Mouse (Mus musculus) kidney, postnatal 14 days (tissue): ENCODE measurements around the gene Sh3d21.

Source experiments
- DNase-seq: peaks from one replicate; pipeline ENCODE4 v3.0.0; 2022; ENCODE audit warnings: mixed read lengths

Gene Sh3d21

GRCm38 (mm10) chr4:126105131-126105783 is 58.0 kb downstream of the Sh3d21 start:
- no peak for DNase-seq

- peak; percentile 87 for DNase-seq
Measured at GRCm38 (mm10) chr4:126104261-126105075, 58.8 kb downstream of the Sh3d21 start.

- peak; percentile 98 for DNase-seq
Measured at GRCm38 (mm10) chr4:126103590-126104068, 59.7 kb downstream of the Sh3d21 start, which contains the start of gene Stk40. TSS of gene Stk40 (plus strand) at chr4:126103957.

- peak; percentile 89 for DNase-seq
Measured at GRCm38 (mm10) chr4:126103057-126103581, 60.2 kb downstream of the Sh3d21 start.

GRCm38 (mm10) chr4:126102061-126102841 is 61.0 kb downstream of the Sh3d21 start:
- DNase-seq = peak; percentile 47

GRCm38 (mm10) chr4:126100764-126101163 is 62.5 kb downstream of the Sh3d21 start:
- DNase-seq = no peak
